19 mouse cellular contexts compared by ENCODE assay signal in the genomic region with DNA sequence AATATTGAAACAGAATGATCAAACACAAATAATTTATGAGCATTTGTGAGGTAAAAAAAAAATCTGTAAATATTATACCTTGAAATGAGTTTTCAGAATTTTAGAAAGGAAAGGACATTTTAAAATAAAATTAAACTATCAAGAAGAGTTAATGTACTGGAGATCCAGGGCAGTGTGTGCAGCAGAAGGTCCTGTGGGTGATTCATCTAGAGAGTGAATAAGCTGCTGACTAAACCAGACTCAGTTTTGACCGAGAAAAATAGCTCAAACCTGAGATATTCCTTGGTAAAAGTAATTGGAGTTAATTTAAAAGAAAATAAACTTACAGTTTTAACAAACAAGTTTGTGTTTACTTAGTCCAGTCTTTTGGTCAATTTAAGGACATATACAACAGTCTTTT.
DNase-seq lines count a peak whose midpoint lies in the region; ATAC-seq and TF ChIP-seq lines count a peak whose summit lies in the region.
"Had no signal": no experiment of that assay in that cellular context is flagged by ENCODE, and none has a peak within 500 bp of the region (broad histone marks: within the 10 kb centered on the region; RNA-seq: fewer than 3 reads in every experiment).

No protein-coding gene starts in this region.

- H3K27ac ChIP-seq in liver, embryonic 14.5 days, result no peak overlapping the region
- no peak overlapping the region for H3K27ac ChIP-seq in liver, postnatal 0 days (ENCODE audit: low read depth)
- H3K27ac ChIP-seq in liver, embryonic 11.5 days (ENCODE audit: low read depth, low read length), result no peak overlapping the region
- H3K27ac ChIP-seq: embryonic facial prominence, embryonic 10.5 days; embryonic facial prominence, embryonic 12.5 days; forebrain, embryonic 13.5 days; forebrain, embryonic 15.5 days had no signal

- no peak overlapping the region for H3K4me2 ChIP-seq in liver, embryonic 14.5 days (ENCODE audit: low read depth)
- H3K4me2 ChIP-seq in liver, postnatal 0 days (ENCODE audit: low read depth, low read length), result no peak overlapping the region
- H3K4me2 ChIP-seq in liver, embryonic 11.5 days, result no peak overlapping the region
- H3K4me2 ChIP-seq: embryonic facial prominence, embryonic 12.5 days; forebrain, embryonic 13.5 days; forebrain, embryonic 15.5 days had no signal

- DNase-seq in liver, embryonic 14.5 days (ENCODE audit: low read depth in 3 of 3, low spot score in 3 of 3), result no peak
- no peak for DNase-seq in liver
- DNase-seq in liver, postnatal 0 days, result no peak
- no peak for DNase-seq in liver, embryonic 11.5 days (ENCODE audit: low spot score)
- DNase-seq in c-Kit-negative CD71-positive TER-119-positive erythroid progenitor cells, embryonic 14.5 days (ENCODE audit: low read depth, low spot score), result peak; percentile 3
- no peak for DNase-seq in frontal cortex, postnatal 25 days (ENCODE audit: low spot score in 2 of 2)
- DNase-seq: adrenal gland, adult 2 months; adrenal gland, postnatal 10 days; adrenal gland, postnatal 25 days; cerebellum, adult 11-12 months; cerebellum, adult 2 months; cerebellum, adult 9-10 months; cerebellum, postnatal 10 days; cerebellum, postnatal 25 days; forebrain, postnatal 0 days had no signal

- no peak for TF ChIP-seq CTCF in liver, embryonic 14.5 days (IDR thresholded peaks at IDR 0.05; ENCODE audit: low read depth)
- no peak for TF ChIP-seq CTCF in liver, postnatal 0 days (IDR thresholded peaks at IDR 0.05; ENCODE audit: low read depth)

- ATAC-seq in liver, embryonic 14.5 days (ENCODE audit: insufficient read depth), result peak; percentile 53
- peak; percentile 50; the same call in 1 of the 2 replicates for ATAC-seq in liver, postnatal 0 days
- no peak for ATAC-seq in liver, embryonic 11.5 days (replicated peaks; ENCODE audit: low FRiP score)
- ATAC-seq: forebrain, embryonic 13.5 days; forebrain, embryonic 15.5 days; forebrain, postnatal 0 days had no signal

- H3K36me3 ChIP-seq in liver, embryonic 14.5 days (replicated peaks; ENCODE audit: control insufficient read depth, insufficient read depth, low read depth), result no peaks in the 10 kb centered on the region
- no peaks in the 10 kb centered on the region for H3K36me3 ChIP-seq in liver, postnatal 0 days (replicated peaks; ENCODE audit: insufficient read depth, low read length)
- no peaks in the 10 kb centered on the region for H3K36me3 ChIP-seq in liver, embryonic 11.5 days (ENCODE audit: control insufficient read depth, insufficient read depth, low read length)
- H3K36me3 ChIP-seq: embryonic facial prominence, embryonic 10.5 days; embryonic facial prominence, embryonic 12.5 days; forebrain, embryonic 15.5 days had no signal

- TF ChIP-seq EP300 in liver, embryonic 14.5 days (IDR thresholded peaks at IDR 0.05; ENCODE audit: low read depth), result no peak
- TF ChIP-seq EP300 in liver, postnatal 0 days (IDR thresholded peaks at IDR 0.05; ENCODE audit: low read depth), result no peak

- H3K9ac ChIP-seq in liver, embryonic 14.5 days (replicated peaks), result no peak overlapping the region
- H3K9ac ChIP-seq in liver, postnatal 0 days (replicated peaks), result no peak overlapping the region
- no peak overlapping the region for H3K9ac ChIP-seq in liver, embryonic 11.5 days (ENCODE audit: low read depth, low read length)
- H3K9ac ChIP-seq: embryonic facial prominence, embryonic 12.5 days; forebrain, embryonic 13.5 days; forebrain, embryonic 15.5 days; forebrain, postnatal 0 days had no signal

- no peaks in the 10 kb centered on the region for H3K9me3 ChIP-seq in liver, embryonic 14.5 days (ENCODE audit: control insufficient read depth, low read length)
- no peaks in the 10 kb centered on the region for H3K9me3 ChIP-seq in liver, postnatal 0 days (ENCODE audit: low read length)
- H3K9me3 ChIP-seq in liver, embryonic 11.5 days (ENCODE audit: control insufficient read depth, low read length), result no peaks in the 10 kb centered on the region
- H3K9me3 ChIP-seq: embryonic facial prominence, embryonic 10.5 days; embryonic facial prominence, embryonic 12.5 days; forebrain, embryonic 13.5 days; forebrain, embryonic 15.5 days had no signal

- H3K4me3 ChIP-seq in liver, embryonic 14.5 days (ENCODE audit: insufficient read depth in 1 of 2, low read depth in 2 of 2, low read length in 2 of 2), result no peak overlapping the region
- H3K4me3 ChIP-seq in liver, postnatal 0 days (ENCODE audit: low read depth, low read length), result no peak overlapping the region
- H3K4me3 ChIP-seq in liver, embryonic 11.5 days (ENCODE audit: low read depth, low read length), result no peak overlapping the region
- H3K4me3 ChIP-seq: embryonic facial prominence, embryonic 10.5 days; embryonic facial prominence, embryonic 12.5 days; forebrain, embryonic 13.5 days; forebrain, embryonic 15.5 days had no signal

- WGBS in liver, embryonic 14.5 days (ENCODE audit: insufficient replicate concordance), result 49% methylated on average over 1 of the region's 1 CpGs
- 57% methylated on average over 1 of the region's 1 CpGs for whole genome bisulfite sequencing in liver, postnatal 0 days (ENCODE audit: insufficient replicate concordance)
- WGBS in liver, embryonic 11.5 days, result 60% methylated on average over 1 of the region's 1 CpGs

- H3K27me3 ChIP-seq in liver, embryonic 14.5 days (ENCODE audit: control insufficient read depth, insufficient read depth, low read length), result no peaks in the 10 kb centered on the region
- H3K27me3 ChIP-seq in liver, postnatal 0 days (ENCODE audit: insufficient read depth, low read length), result no peaks in the 10 kb centered on the region
- H3K27me3 ChIP-seq in liver, embryonic 11.5 days (replicated peaks; ENCODE audit: control insufficient read depth, insufficient read depth, low read length), result no peaks in the 10 kb centered on the region
- H3K27me3 ChIP-seq: embryonic facial prominence, embryonic 12.5 days; forebrain, embryonic 13.5 days; forebrain, embryonic 15.5 days had no signal

- H3K4me1 ChIP-seq in liver, embryonic 14.5 days (replicated peaks; ENCODE audit: control insufficient read depth in 2 of 2, insufficient read depth in 2 of 2, low read length in 1 of 2), result peaks cover 0 to 2% of the 10 kb centered on the region in 2 experiments; a peak in 1 of 4 replicates
- no peaks in the 10 kb centered on the region for H3K4me1 ChIP-seq in liver, postnatal 0 days (ENCODE audit: insufficient read depth)
- no peaks in the 10 kb centered on the region for H3K4me1 ChIP-seq in liver, embryonic 11.5 days (replicated peaks; ENCODE audit: control insufficient read depth, insufficient read depth, low read length)
- H3K4me1 ChIP-seq: embryonic facial prominence, embryonic 10.5 days; embryonic facial prominence, embryonic 12.5 days; forebrain, embryonic 13.5 days; forebrain, embryonic 15.5 days had no signal
